Mouse (Mus musculus): ENCODE measurements around the gene Ric3. TPM values are rescaled to one million over a fixed set of nuclear protein-coding genes. Genes with fewer than 3 reads are reported as not detected.

Gene Ric3
- total RNA-seq, 1 experiment from 2014 or later = not detected

- ATAC-seq (replicated peaks; ENCODE audit: insufficient number of reproducible peaks, low FRiP score, low TSS enrichment, poor library complexity, severe bottlenecking) = no peak
Measured at GRCm38 (mm10) chr7:109069641-109070040, 13.5 kb downstream of the Ric3 start.

- ATAC-seq (replicated peaks; ENCODE audit: insufficient number of reproducible peaks, low FRiP score, low TSS enrichment, poor library complexity, severe bottlenecking) = no peak
Measured at GRCm38 (mm10) chr7:109059536-109059935, 23.6 kb downstream of the Ric3 start.

DNA sequence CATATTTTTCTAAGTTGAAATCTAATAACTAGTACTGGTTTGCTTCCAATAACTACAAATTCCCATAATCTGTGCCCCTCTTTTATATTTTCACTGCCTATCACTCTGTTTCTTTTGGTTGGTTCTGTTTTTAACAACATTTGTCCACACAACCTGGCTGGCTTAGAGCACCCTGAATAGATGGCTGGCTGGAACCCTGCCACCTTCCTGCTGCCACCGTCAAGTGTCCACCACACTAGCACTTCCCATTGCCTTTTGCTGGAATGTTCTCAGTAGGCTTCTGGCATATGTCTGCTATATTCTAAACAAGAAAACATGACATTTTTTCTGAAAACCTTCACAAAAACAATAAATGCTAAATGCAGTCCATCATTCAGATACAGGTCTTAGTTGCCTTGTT lies 32.3 kb downstream of the Ric3 start:
- no peak for ATAC-seq (replicated peaks; ENCODE audit: insufficient number of reproducible peaks, low FRiP score, low TSS enrichment, poor library complexity, severe bottlenecking)

DNA sequence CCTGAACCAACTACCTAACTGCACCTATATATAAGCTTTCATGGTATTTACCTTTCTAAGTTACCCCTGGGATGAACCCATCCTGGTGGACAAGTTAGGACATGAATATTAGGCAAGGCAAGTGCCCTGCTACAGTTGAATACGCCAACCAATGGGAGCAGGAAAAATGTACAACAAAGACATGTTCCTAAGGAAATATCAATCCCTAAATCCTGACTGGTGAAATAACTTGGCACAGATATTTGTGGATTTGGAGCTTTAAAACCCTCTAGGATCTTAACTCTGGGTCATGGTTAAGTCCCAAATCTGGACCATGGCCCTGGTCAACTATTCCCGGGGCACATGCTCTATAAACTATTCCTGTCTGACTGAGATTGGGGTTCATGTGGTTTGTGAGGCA lies 37.3 kb downstream of the Ric3 start:
- ATAC-seq (replicated peaks; ENCODE audit: insufficient number of reproducible peaks, low FRiP score, low TSS enrichment, poor library complexity, severe bottlenecking) = no peak

GRCm38 (mm10) chr7:109039445-109039844 lies 43.7 kb downstream of the Ric3 start:
- ATAC-seq (replicated peaks; ENCODE audit: insufficient number of reproducible peaks, low FRiP score, low TSS enrichment, poor library complexity, severe bottlenecking) = no peak

- ATAC-seq (replicated peaks; ENCODE audit: insufficient number of reproducible peaks, low FRiP score, low TSS enrichment, poor library complexity, severe bottlenecking) = no peak
Measured at GRCm38 (mm10) chr7:109038987-109039386, 44.1 kb downstream of the Ric3 start.

DNA sequence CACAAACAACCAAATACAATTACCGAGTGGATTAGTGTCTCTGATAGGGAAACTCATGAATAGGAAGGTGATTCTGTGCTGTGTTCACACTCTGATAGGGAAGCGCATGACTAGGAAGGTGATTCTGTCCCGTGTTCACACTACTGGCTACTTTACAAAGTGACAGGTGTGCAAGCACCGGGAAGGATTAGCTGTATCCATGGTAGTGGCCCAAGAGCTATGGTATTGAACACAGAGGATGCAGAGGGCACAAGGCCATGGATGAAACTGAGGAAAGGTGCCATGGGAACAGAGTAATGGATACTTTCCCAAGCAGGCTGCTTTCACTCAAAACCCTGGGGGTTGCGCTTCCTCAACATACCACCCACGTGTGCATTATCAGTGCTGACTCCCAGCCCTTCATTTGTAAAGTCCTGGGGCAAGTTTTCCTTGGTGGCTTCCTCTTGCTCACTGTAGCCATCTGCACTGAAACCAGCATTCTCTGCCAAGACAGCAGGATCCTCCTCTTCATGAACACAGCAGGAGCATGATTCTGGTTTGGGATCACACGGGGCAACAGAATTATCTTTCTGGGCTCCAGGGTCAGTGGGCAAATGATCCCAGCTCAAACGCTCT lies 44.9 kb downstream of the Ric3 start:
- ATAC-seq (replicated peaks; ENCODE audit: insufficient number of reproducible peaks, low FRiP score, low TSS enrichment, poor library complexity, severe bottlenecking) = no peak

DNA sequence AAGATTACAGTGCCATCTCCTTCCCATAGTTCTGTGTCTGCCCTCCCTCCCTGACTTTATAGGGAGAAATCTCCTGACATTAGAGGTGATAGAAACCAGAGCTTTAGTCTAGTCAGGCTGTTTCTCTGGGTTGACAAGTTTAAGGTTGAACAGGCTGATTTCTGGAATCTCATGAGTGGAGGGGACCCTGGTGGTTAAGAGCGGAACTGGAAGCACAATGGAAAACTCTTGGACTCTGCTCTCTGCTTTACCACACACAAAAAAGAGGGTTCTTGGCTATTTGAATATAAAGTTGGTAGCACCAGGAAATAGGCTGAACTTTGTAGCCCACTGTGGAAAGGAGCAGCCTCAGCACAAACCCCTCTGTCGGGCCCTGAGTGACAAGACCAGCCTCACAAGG lies 51.1 kb downstream of the Ric3 start:
- no peak for ATAC-seq (replicated peaks; ENCODE audit: insufficient number of reproducible peaks, low FRiP score, low TSS enrichment, poor library complexity, severe bottlenecking)

DNA sequence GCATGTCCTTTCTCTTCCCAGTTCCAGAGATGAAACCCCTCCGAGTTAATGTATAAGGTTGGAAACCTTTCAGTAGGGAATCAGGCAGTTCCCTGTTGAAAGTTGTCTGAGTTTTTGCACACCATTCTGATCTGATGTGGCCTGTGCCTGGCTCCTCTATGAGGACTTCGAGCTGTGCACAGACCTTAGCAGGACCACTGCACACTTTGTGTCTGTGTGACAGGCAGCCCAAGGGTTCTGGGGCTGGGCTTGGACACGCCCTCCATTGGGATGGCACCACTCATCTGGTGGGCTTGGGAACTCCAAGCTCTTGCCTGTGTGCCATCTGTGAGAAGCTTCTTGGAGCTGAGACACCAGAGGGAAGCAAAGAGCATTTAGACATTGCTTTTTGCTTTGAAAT lies 51.8 kb downstream of the Ric3 start:
- no peak for ATAC-seq (replicated peaks; ENCODE audit: insufficient number of reproducible peaks, low FRiP score, low TSS enrichment, poor library complexity, severe bottlenecking)

DNA sequence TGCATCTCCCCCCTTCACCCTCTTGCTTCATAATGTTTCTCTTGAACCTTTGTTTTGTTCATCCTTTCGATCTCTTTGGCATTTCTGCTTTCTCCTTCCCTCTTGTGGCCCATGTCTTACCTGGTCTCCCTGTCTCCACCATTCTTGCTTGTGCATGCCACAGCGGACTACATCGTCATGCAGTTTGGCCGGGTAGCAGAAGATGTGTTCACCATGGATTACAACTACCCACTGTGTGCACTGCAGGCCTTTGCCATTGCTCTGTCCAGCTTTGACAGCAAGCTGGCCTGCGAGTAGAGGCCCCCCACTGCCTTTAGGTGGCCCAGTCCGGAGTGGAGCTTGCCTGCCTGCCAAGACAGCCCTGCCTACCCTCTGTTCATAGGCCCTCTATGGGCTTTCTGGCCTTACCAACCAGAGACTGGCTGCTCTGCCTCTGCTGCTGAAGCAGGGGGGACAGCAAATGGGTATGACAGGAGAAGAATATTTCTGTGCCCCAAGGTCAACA lies 53.1 kb downstream of the Ric3 start:
- no peak for ATAC-seq (replicated peaks; ENCODE audit: insufficient number of reproducible peaks, low FRiP score, low TSS enrichment, poor library complexity, severe bottlenecking)

DNA sequence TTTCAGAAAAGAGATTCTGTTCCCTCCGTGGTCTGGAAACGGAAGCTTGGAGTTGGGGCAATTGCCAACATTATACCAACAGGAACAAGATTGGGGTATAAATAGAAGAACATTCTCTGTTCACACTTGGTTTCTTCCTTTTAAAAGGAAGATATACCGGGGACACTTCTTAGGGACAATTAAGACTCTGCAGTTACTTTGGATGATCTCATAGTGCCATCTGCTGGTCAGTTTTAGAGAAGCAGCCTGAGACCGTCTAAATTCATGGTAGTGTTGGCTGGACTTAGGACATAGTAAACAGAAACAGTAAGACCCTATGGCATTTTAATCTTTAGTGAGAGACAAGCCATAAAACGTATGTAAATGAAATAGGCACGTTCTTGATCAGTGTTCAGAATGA lies 54.9 kb downstream of the Ric3 start:
- ATAC-seq (replicated peaks; ENCODE audit: insufficient number of reproducible peaks, low FRiP score, low TSS enrichment, poor library complexity, severe bottlenecking) = no peak

DNA sequence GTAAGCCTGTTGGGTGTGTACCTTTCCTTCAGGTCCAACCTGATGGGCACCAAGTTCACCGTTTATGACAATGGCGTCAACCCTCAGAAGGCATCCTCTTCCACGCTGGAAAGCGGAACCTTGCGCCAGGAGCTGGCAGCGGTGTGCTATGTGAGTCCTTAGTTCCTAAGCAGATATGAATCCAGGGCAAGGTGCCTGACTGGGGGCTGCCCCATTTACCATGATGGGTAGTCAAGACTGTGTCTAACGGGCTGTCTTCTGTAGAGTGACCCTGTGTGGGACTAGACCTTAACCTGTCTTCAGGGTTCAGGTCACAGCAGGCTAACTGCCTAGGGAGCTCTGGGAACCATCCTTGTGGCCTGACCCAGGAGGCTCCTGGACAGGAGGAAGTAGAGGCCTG lies 55.4 kb downstream of the Ric3 start:
- ATAC-seq (replicated peaks; ENCODE audit: insufficient number of reproducible peaks, low FRiP score, low TSS enrichment, poor library complexity, severe bottlenecking) = no peak

DNA sequence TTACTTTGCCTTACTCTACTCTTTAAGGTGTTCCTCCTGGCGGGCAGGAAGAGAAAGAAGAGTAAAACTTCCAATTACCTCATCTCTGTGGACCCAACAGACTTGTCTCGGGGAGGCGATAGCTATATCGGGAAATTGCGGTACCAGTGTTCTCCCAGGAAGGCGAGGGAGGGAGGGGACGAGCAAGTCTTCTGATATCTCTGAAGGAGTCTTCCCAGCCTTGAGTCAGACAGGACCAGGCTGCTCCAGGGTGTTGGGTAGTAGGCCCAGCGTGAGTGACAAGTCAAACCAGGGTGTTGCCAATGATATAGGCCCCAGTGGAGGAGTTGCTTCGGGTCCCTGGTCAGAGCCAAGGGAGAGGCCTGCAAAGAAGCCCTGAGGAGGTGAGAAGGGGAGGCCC lies 56.2 kb downstream of the Ric3 start:
- ATAC-seq (replicated peaks; ENCODE audit: insufficient number of reproducible peaks, low FRiP score, low TSS enrichment, poor library complexity, severe bottlenecking) = no peak

DNA sequence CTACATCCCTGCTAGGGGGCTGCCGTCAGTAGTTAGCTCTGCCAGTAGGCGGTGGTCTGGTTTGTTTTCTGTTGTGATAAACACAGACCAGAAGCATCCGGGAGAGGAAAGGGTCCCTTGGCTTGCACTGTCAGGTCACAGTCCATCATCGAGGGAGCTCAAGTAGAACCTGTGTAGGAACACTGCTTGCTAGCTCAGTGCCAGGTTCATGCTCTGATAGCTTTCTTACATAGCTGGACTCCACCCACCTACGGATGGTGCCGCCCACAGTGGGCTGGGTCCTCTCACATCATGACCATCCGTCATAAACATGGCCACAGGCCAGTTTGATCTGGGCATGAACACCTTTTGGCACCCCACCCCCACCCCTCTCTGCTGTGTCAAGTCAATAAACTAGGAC lies 57.4 kb downstream of the Ric3 start:
- no peak for ATAC-seq (replicated peaks; ENCODE audit: insufficient number of reproducible peaks, low FRiP score, low TSS enrichment, poor library complexity, severe bottlenecking)

GRCm38 (mm10) chr7:109021428-109021827 lies 61.7 kb downstream of the Ric3 start:
- ATAC-seq (replicated peaks; ENCODE audit: insufficient number of reproducible peaks, low FRiP score, low TSS enrichment, poor library complexity, severe bottlenecking) = no peak

DNA sequence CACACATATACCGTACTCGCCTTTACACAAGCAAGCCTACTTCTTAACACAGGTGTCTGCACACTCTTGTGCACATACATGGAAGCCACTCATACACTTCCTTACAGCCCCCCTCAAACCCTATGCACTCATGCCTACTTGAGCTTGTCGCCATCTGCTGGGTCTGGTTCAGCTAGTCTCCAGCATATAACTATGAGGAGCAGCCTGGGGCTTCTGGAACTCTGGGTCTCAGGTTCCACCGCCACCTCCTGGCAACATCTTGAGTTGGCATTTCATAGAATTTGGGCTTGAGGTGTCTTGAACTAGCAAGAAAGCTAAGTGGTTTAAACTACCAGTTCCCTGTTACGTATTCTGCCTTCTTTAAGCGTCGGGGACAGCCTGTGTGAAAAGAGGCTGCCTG lies 63.9 kb downstream of the Ric3 start:
- no peak; the same call in 1 of the 2 replicates for ATAC-seq (replicated peaks; ENCODE audit: insufficient number of reproducible peaks, low FRiP score, low TSS enrichment, poor library complexity, severe bottlenecking)

DNA sequence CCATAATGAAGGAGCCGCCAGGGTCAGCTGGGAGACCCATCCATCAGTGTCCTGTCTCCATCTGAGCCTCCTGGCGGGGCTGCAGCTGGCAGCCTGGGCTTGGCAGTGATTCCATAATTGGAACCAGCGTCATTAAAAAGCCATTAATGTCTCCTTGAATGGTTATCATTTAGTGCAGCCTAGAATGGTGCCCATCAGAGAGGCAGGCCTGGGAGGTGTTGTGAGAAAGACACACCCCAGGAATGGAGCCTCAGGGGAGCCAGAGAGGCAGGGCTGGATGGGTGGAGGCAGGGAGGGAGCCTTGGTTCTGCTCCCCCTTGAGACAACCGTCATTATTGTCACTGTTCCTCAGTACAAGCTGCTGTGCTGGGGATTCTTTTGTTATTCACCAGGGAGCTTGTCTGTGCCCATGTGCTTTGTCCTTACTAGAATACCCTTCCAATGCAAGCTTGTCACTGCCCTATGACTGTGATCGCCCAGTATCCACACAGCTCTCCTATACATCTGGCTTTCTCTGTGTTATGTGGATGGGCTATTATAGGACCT lies 66.7 kb downstream of the Ric3 start:
- no peak for ATAC-seq (replicated peaks; ENCODE audit: insufficient number of reproducible peaks, low FRiP score, low TSS enrichment, poor library complexity, severe bottlenecking)

- no peak for ATAC-seq (replicated peaks; ENCODE audit: insufficient number of reproducible peaks, low FRiP score, low TSS enrichment, poor library complexity, severe bottlenecking)
Measured at GRCm38 (mm10) chr7:109014851-109015250, 68.3 kb downstream of the Ric3 start.

GRCm38 (mm10) chr7:109012998-109013625 lies 70.0 kb downstream of the Ric3 start:
- ATAC-seq (replicated peaks; ENCODE audit: insufficient number of reproducible peaks, low FRiP score, low TSS enrichment, poor library complexity, severe bottlenecking) = no peak

GRCm38 (mm10) chr7:109012575-109012974 lies 70.6 kb downstream of the Ric3 start:
- ATAC-seq (replicated peaks; ENCODE audit: insufficient number of reproducible peaks, low FRiP score, low TSS enrichment, poor library complexity, severe bottlenecking) = no peak

All from monocyte, adult 5-6 weeks (primary cell).